Mouse (Mus musculus) frontal cortex, postnatal 10 days (tissue): ENCODE measurements at regions not wholly inside any gene's neighbourhood (a gene's known extent, or its start where the extent isn't known, plus 50 kb on each side); places are given as distances from the start of the nearest gene placed in this dataset.

Experiments used
- DNase-seq, 2 experiments: peaks; one replicate each; pipeline ENCODE4 v3.0.0; 2022; ENCODE audit warnings: low spot score in 2 of 2, mixed read lengths in 1 of 2

DNA sequence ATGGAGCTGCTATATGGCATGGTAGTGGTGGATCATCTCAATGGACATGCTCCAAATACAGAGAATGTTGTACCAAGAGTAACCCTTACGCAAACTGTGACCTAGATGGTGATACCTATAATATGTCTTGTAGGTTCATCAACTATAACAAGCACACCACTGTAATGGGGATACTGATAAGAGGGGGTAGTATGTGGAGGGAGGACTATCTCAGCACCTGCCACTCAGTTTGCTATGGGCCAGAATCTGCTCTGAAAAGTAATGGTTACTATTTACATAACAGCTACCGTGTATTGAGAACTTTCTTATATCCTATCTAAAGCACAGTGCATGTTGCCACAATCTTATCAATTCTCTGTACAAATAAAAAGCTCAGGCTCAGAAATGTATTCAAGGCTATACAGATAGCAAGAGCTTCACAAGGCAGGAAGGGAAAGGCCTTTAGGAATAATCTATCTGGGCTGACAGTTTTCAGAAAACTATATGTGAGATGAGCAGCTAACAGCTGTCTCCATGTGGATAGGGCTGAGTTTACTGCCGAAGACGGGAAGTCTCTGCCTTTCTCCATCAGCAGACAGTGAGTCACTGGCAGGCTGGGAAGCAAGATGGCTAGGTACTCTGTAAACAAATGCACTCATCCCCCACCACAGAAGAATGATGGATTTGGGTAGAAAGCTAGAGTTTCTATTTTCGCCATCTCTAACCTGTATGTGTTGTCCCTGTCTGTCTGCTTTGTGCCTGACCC is 77.1 kb upstream of the Nck2 start:
- DNase-seq = no peak

DNA sequence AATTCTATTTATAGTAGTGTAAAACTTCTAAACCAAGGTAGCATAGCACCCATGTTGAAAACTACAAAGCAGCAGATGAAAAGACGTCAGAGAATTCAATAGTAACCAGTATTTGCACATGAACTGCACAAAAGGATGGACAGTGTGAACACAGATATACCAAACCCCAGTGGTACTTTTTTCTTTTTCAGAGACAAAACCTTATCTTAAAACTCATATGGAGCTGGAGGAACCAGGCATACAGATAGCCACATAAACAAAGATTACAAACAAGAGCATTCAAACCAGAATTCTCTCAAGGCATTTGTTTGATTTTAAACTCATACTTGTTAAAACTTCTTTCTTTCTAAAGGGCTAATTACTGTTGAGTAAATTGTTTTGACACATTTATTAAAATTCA is 72.5 kb upstream of the Nck2 start:
- DNase-seq = no peak

DNA sequence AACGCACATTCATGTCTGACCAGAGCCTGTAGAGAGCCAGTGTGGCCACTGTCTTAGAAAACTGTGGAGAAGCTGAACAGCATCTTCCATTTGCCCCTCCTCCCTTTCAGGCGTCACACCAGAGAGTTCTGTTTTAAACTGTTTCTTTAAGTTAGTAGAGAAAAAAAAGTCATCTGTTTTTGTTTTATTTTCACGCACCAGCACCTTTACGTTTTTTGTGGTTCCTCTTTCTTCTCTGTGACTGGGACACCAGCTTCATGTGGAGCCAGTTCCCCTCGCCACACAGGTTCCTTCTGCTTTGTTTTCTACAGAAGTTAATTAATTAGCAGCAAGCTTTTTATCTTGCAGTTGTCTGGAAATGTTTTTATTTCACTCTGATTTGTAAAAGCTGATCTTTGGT is 69.4 kb upstream of the Nck2 start:
- no peak for DNase-seq

DNA sequence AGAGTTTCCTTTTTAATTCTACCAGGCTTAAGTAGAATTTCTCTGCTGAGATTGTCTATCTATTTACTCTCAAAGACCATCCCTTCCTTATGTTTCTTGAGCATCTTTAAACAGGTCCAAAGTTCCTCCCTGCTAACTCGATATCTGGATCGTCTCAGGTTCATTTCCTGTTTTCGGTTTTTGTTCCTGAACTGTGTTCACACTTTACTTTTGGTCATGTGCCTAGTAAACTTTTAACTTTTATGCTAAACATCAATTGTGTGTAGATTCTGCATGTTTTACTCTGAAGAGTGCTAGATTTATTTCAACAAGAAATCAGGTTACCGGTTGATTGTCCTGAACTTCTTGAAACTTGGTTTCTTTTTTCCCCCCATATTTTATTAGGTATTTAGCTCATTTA is 68.5 kb upstream of the Nck2 start:
- no peak for DNase-seq

DNA sequence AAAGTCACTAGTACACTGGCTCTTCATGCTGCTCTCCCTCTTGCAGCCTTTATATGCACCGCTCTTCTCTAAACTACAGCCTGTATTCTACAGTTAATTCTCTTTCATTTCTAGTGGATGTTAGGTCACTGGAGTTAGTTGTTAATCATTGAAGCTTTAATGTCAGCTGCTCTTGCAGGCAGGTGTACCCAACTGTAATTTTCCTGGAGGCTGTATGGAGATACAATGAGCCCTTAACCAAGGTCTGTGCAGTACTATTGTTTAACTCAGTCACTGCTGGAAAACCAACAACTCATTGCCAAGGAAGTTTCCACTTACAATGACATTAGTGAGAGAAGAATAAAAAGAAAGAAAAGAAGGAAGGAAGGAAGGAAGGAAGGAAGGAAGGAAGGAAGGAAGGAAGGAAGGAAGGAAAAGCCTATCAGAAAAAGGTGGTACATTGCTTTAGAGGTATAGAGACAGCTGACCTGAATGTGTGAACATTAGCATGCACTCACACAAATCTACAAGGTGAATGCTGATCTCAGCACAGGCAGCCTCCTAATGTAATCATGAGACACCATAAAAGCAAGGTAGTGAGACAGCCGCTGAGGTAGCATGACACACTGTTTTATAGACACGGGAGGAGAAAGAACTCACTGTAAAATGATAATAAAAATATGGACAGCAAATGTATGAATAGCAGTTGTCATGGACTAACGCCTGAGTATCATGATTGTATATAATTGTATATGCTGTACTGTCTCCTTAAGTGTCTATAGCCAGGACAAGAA is 66.7 kb upstream of the Nck2 start:
- no peak for DNase-seq

DNA sequence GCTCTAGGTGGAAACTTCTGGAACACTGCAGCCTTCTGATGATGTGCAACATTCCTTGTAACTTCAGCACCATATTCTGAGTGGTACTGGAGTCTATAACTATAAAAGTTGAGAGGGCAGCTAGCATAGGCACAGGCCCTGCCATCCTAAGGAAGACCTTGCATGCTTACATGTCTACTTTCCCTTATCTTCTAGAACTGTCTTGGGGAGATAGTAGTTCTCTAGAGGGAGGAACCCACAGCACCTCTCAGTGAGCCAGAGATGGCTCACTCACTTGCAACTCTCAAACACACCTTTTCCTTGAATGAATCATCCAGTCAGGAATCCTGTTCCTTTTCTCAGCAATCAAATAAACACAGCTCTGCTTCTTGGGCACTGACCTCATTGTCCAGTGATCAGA is 59.4 kb upstream of the Nck2 start:
- no peak for DNase-seq

DNA sequence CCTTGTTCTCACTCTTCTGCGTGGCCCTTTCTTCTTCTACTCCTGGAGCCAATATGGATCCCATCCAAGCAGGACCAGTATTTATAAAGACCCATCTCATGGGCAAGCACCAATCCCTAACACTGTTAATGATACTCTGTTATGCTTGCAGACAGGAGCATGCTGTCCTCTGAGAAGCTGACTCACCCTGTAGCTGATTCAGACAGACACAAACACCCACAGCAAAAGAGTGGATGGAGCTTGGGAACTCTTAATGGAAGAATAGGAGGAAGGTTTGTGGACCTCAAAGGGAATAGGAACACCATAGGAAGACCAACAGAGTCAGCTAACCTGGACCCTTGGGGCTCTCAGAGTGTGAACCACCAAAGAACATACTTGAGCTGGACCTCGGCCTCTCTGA is 50.3 kb upstream of the Nck2 start:
- DNase-seq = no peak
